Mouse (Mus musculus): ENCODE data around the gene Adamtsl4.

DNA sequence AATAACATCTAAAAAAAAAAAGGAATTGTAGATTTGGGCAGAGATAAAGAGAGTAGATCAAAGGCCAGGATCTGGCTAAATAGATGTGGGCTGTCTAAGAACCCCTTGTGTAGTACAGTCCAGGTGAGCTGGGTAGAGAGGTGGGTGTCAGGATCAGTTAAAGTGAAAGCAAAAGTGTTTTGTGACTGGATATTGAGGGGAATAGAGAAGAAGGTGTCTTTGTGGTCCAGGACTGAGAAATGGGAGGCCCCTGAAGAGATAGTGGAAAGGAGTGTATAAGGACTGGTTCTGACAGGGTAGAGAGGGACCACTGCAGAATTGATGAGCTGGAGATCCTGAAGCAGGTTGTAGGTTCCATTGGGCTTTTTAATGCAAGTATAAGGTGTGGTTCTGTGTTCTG lies 22.2 kb upstream of the Adamtsl4 start:
- TF ChIP-seq CTCF (conservative IDR thresholded peaks at IDR 0.05; ENCODE audit: insufficient read depth, insufficient read length, low read depth, low read length) (no peak), POLR2A (IDR thresholded peaks at IDR 0.05; ENCODE audit: low read depth, low read length) (no peak)
